9 mouse cellular contexts compared by ENCODE assay signal in genomic region chr8:105959350-105959749, GRCm38 (mm10). TPM values are rescaled to one million over a fixed set of nuclear protein-coding genes. Genes with fewer than 3 reads are reported as not detected.
A peak's percentile ranks its signal among the peaks of the same experiment; 100 is the strongest.
DNase-seq lines count a peak whose midpoint lies in the region; ATAC-seq and TF ChIP-seq lines count a peak whose summit lies in the region.
"Had no signal": no experiment of that assay in that cellular context is flagged by ENCODE, and none has a peak within 500 bp of the region (broad histone marks: within the 10 kb centered on the region; RNA-seq: fewer than 3 reads in every experiment).

No protein-coding gene starts in this region.

- no peak overlapping the region for H3K9ac ChIP-seq in kidney, embryonic 14.5 days (ENCODE audit: low read depth, low read length)
- no peak overlapping the region for H3K9ac ChIP-seq in embryonic facial prominence, embryonic 15.5 days
- no peak overlapping the region for H3K9ac ChIP-seq in forebrain, embryonic 12.5 days

- H3K27me3 ChIP-seq in kidney, adult 2 months (replicated peaks; ENCODE audit: control insufficient read depth, insufficient read depth, low read length), result no peaks in the 10 kb centered on the region
- no peaks in the 10 kb centered on the region for H3K27me3 ChIP-seq in kidney, embryonic 14.5 days (ENCODE audit: control insufficient read depth, insufficient read depth, low read length)
- H3K27me3 ChIP-seq in embryonic facial prominence, embryonic 15.5 days, result no peaks in the 10 kb centered on the region
- H3K27me3 ChIP-seq in forebrain, embryonic 12.5 days, result peaks cover 9% of the 10 kb centered on the region

- H3K36me3 ChIP-seq in kidney, adult 2 months (ENCODE audit: control insufficient read depth, insufficient read depth, low read length), result no peaks in the 10 kb centered on the region
- H3K36me3 ChIP-seq in kidney, embryonic 14.5 days (ENCODE audit: control insufficient read depth, insufficient read depth, low read length), result peaks cover 24% of the 10 kb centered on the region; the same call in 1 of the 2 replicates
- H3K36me3 ChIP-seq in embryonic facial prominence, embryonic 15.5 days, result peaks cover 44% of the 10 kb centered on the region
- no peaks in the 10 kb centered on the region for H3K36me3 ChIP-seq in forebrain, embryonic 12.5 days (replicated peaks)

- peak; percentile 88 for DNase-seq in kidney, adult 2 months
- peak; percentile 93 for DNase-seq in large intestine, adult 2 months (ENCODE audit: low read depth, low spot score)
- peak; percentile 58 for DNase-seq in urinary bladder, postnatal 10 days (ENCODE audit: low spot score)
- DNase-seq in T-cell, adult 2 months (ENCODE audit: low spot score), result no peak
- no peak for DNase-seq in B cell, adult 2 months

- ATAC-seq in kidney, embryonic 14.5 days (ENCODE audit: low FRiP score, low TSS enrichment), result no peak
- peak; percentile 48; the same call in 1 of the 2 replicates for ATAC-seq in embryonic facial prominence, embryonic 15.5 days (ENCODE audit: insufficient number of reproducible peaks, low FRiP score, low TSS enrichment, low read depth)
- no peak for ATAC-seq in forebrain, embryonic 12.5 days (ENCODE audit: low FRiP score)

- peaks cover 8% of the 10 kb centered on the region for H3K4me1 ChIP-seq in kidney, adult 2 months (ENCODE audit: control insufficient read depth, insufficient read depth, low read length)
- H3K4me1 ChIP-seq in kidney, embryonic 14.5 days (ENCODE audit: control insufficient read depth, insufficient read depth, low read length), result peaks cover under 1% of the 10 kb centered on the region; the same call in 1 of the 2 replicates
- peaks cover 32% of the 10 kb centered on the region for H3K4me1 ChIP-seq in embryonic facial prominence, embryonic 15.5 days
- no peaks in the 10 kb centered on the region; the same call in 1 of the 2 replicates for H3K4me1 ChIP-seq in forebrain, embryonic 12.5 days

- 30% methylated on average over 7 of the region's 7 CpGs for WGBS in kidney, adult 2 months
- WGBS in kidney, embryonic 14.5 days, result 84% methylated on average over 7 of the region's 7 CpGs
- WGBS in embryonic facial prominence, embryonic 15.5 days, result 72% methylated on average over 7 of the region's 7 CpGs
- WGBS in large intestine, adult 2 months, result 24% methylated on average over 7 of the region's 7 CpGs
- WGBS in forebrain, embryonic 12.5 days, result 86% methylated on average over 7 of the region's 7 CpGs

- TF ChIP-seq CTCF in kidney, adult 2 months (conservative IDR thresholded peaks at IDR 0.05; ENCODE audit: insufficient read depth, insufficient read length, low read depth, low read length), result no peak

- H3K27ac ChIP-seq in kidney, adult 2 months (ENCODE audit: insufficient read depth, low read depth, low read length), result no peak overlapping the region
- H3K27ac ChIP-seq in kidney, embryonic 14.5 days (ENCODE audit: low read depth, low read length), result no peak overlapping the region
- no peak overlapping the region; the same call in 1 of the 2 replicates for H3K27ac ChIP-seq in embryonic facial prominence, embryonic 15.5 days (replicated peaks)
- no peak overlapping the region for H3K27ac ChIP-seq in forebrain, embryonic 12.5 days

- no peak for TF ChIP-seq POLR2A in kidney, adult 2 months (IDR thresholded peaks at IDR 0.05; ENCODE audit: low read depth, low read length)

- H3K4me3 ChIP-seq in kidney, adult 2 months (ENCODE audit: insufficient read depth, low read depth, low read length), result no peak overlapping the region
- H3K4me3 ChIP-seq in kidney, embryonic 14.5 days (ENCODE audit: low read length), result no peak overlapping the region
- H3K4me3 ChIP-seq in embryonic facial prominence, embryonic 15.5 days (replicated peaks), result no peak overlapping the region
- no peak overlapping the region for H3K4me3 ChIP-seq in forebrain, embryonic 12.5 days (replicated peaks)

- H3K9me3 ChIP-seq in kidney, embryonic 14.5 days (ENCODE audit: control insufficient read depth, low read length), result no peaks in the 10 kb centered on the region
- no peaks in the 10 kb centered on the region for H3K9me3 ChIP-seq in embryonic facial prominence, embryonic 15.5 days (replicated peaks)
- no peaks in the 10 kb centered on the region for H3K9me3 ChIP-seq in forebrain, embryonic 12.5 days
- H3K9me3 ChIP-seq: G1E had no signal

- no peak overlapping the region for H3K4me2 ChIP-seq in kidney, embryonic 14.5 days (replicated peaks; ENCODE audit: low read depth, low read length)
- no peak overlapping the region for H3K4me2 ChIP-seq in embryonic facial prominence, embryonic 15.5 days (replicated peaks)
- no peak overlapping the region for H3K4me2 ChIP-seq in forebrain, embryonic 12.5 days

RNA-seq across cellular contexts. Expression of gene Slc12a4, which starts 6.5 kb away (rescaled TPM):
- polyA plus RNA-seq in kidney, adult 2 months (2012; rRNA removed), result 30.9 and 33.5 TPM in 2 replicates
- polyA plus RNA-seq in kidney, embryonic 14.5 days (2014; fragmentation: Nextera tagmentation; extraction: Ambion mirVana), result 16.8 and 21.8 TPM in 2 replicates
- polyA plus RNA-seq in embryonic facial prominence, embryonic 15.5 days (2015; fragmentation: Nextera tagmentation; extraction: Ambion mirVana), result 57.6 and 60.4 TPM in 2 replicates
- 9.0 and 12.6 TPM in 2 replicates for polyA plus RNA-seq in large intestine, adult 2 months (2012; rRNA removed)
- 12.0 and 13.0 TPM in 2 replicates for polyA plus RNA-seq in forebrain, embryonic 12.5 days (2016; fragmentation: Nextera tagmentation; extraction: Ambion mirVana)

RNA-seq across cellular contexts. Expression of gene Lcat, which starts 16.2 kb away (rescaled TPM):
- 2.2 and 2.4 TPM in 2 replicates for polyA plus RNA-seq in kidney, adult 2 months (2012; rRNA removed)
- polyA plus RNA-seq in kidney, embryonic 14.5 days (2014; fragmentation: Nextera tagmentation; extraction: Ambion mirVana), result 0.89 and 1.6 TPM in 2 replicates
- 2.8 and 3.3 TPM in 2 replicates for polyA plus RNA-seq in embryonic facial prominence, embryonic 15.5 days (2015; fragmentation: Nextera tagmentation; extraction: Ambion mirVana)
- 0.89 and 1.0 TPM in 2 replicates for polyA plus RNA-seq in large intestine, adult 2 months (2012; rRNA removed)
- 0.54 and 0.56 TPM in 2 replicates for polyA plus RNA-seq in forebrain, embryonic 12.5 days (2016; fragmentation: Nextera tagmentation; extraction: Ambion mirVana)

RNA-seq across cellular contexts. Expression of gene Dpep3, which starts 19.9 kb away (rescaled TPM):
- 0.05 and 0.10 TPM in 2 replicates for polyA plus RNA-seq in kidney, adult 2 months (2012; rRNA removed)
- not detected in 2 replicates for polyA plus RNA-seq in kidney, embryonic 14.5 days (2014; fragmentation: Nextera tagmentation; extraction: Ambion mirVana)
- polyA plus RNA-seq in embryonic facial prominence, embryonic 15.5 days (2015; fragmentation: Nextera tagmentation; extraction: Ambion mirVana), result not detected in 2 replicates
- polyA plus RNA-seq in large intestine, adult 2 months (2012; rRNA removed), result 0.10 and 0.14 TPM in 2 replicates
- polyA plus RNA-seq in forebrain, embryonic 12.5 days (2016; fragmentation: Nextera tagmentation; extraction: Ambion mirVana), result not detected in 2 replicates
- polyA plus RNA-seq: G1E had no signal

RNA-seq across cellular contexts. Expression of gene Psmb10, which starts 21.1 kb away (rescaled TPM):
- 71.2 and 88.0 TPM in 2 replicates for polyA plus RNA-seq in kidney, adult 2 months (2012; rRNA removed)
- 38.7 and 47.6 TPM in 2 replicates for polyA plus RNA-seq in kidney, embryonic 14.5 days (2014; fragmentation: Nextera tagmentation; extraction: Ambion mirVana)
- 31.0 and 33.8 TPM in 2 replicates for polyA plus RNA-seq in embryonic facial prominence, embryonic 15.5 days (2015; fragmentation: Nextera tagmentation; extraction: Ambion mirVana)
- polyA plus RNA-seq in large intestine, adult 2 months (2012; rRNA removed), result 659 and 697 TPM in 2 replicates
- 18.9 and 22.8 TPM in 2 replicates for polyA plus RNA-seq in forebrain, embryonic 12.5 days (2016; fragmentation: Nextera tagmentation; extraction: Ambion mirVana)

RNA-seq across cellular contexts. Expression of gene Ctrl, which starts 25.7 kb away (rescaled TPM):
- polyA plus RNA-seq in kidney, adult 2 months (2012; rRNA removed), result 1.0 and 1.5 TPM in 2 replicates
- polyA plus RNA-seq in kidney, embryonic 14.5 days (2014; fragmentation: Nextera tagmentation; extraction: Ambion mirVana), result 1.5 and 2.0 TPM in 2 replicates
- 1.4 TPM in 2 replicates for polyA plus RNA-seq in embryonic facial prominence, embryonic 15.5 days (2015; fragmentation: Nextera tagmentation; extraction: Ambion mirVana)
- polyA plus RNA-seq in large intestine, adult 2 months (2012; rRNA removed), result 6.3 and 8.0 TPM in 2 replicates
- polyA plus RNA-seq in forebrain, embryonic 12.5 days (2016; fragmentation: Nextera tagmentation; extraction: Ambion mirVana), result 2.4 and 3.0 TPM in 2 replicates

Comparison
In these comparisons a context has a peak if more than half of its experiments do, and no peak if none do; other contexts are left out.
1. DNase-seq: peak in kidney, adult 2 months (single experiment), large intestine, adult 2 months (single experiment) and urinary bladder, postnatal 10 days (single experiment); none in T-cell, adult 2 months (single experiment) and B cell, adult 2 months (0 of 2).